Mouse (Mus musculus) ES-CJ7 (cell line): ENCODE measurements at regions not wholly inside any gene's neighbourhood (a gene's known extent, or its start where the extent isn't known, plus 50 kb on each side); places are given as distances from the start of the nearest gene placed in this dataset.
A peak's percentile ranks its signal among the peaks of the same experiment; 100 is the strongest.

Source experiments
- DNase-seq: peaks from one replicate; pipeline ENCODE4 v3.0.0; 2011; ENCODE audit warnings: low read depth, low spot score

DNA sequence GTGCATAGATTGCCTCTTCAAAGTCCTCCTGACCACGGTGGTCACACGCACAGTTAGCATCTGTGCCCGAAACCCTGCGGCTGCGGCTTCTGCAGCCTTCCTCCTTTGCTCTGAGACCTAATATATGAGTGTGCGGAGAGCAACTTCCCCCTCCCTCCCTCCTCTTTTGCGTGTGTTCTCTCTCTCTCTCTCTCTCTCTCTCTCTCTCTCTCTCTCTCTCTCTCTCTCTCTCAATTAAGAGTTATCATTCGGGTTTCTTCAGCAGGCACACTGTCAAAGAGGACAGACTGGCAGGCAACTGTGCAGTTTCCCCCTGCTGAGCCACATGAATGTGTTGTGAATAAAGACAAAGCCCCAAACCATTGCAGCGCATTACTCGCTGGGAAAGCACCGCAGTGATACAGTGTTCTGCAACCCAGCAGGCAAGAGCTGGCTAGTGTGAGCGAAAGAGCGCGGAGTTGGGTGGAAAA lies 900.8 kb downstream of the Mat2b start:
- peak; percentile 58 for DNase-seq

DNA sequence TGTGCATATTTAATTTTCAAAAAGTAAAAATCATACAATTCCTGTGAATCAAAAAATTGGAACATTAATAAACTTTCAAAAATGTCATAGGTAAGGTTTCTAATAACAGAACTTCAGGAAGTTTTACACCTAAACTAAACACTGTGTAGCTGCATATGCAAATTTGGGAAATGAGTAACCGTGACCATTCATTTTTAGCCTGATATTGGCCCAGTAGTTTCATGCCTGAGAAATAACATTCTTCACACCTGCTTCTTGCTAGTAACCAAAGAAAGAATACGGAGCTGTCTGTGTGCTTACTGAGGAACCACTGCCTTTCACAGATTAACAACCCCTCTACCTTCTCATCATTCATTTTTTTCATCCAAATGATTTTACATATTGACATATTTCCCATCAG lies 902.9 kb downstream of the Mat2b start:
- no peak for DNase-seq
